Mouse (Mus musculus): ENCODE measurements around the gene Hes7. TPM values are rescaled to one million over a fixed set of nuclear protein-coding genes. Genes with fewer than 3 reads are reported as not detected.

The Hes7 gene
- total and polyA plus RNA-seq, 3 experiments, result 0.08 to 1.4 TPM; not detected in 1

DNA sequence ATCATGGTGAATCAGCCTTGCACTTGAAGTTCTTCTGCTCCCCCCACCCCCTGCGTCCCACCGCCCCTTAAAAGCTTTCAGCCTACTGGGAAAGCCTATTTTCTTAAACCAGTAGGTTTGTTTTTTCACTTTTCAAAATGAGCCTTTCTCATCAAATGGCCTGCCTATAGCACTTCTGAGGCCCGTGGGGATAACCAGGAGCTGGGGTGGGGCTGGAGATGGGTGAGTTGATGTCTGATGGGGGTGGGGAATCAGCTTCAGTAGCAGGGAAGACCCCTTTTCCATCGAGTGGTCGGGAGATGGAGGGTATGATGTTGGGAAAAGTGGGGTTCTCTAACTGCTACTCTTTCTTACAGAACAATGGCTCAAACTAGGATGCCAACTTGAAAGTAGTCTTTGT is 3.4 kb upstream of the Hes7 start:
- Histone ChIP-seq H3K9ac (ENCODE audit: control insufficient read depth, low read depth, low read length, poor library complexity, severe bottlenecking) (no peak overlapping the region), H3K4me3 (ENCODE audit: control insufficient read depth in 1 of 2, insufficient read depth in 1 of 2, low read depth in 2 of 2, low read length in 2 of 2) (no peak overlapping the region; a peak in 1 of 4 replicates), H3K27me3 (ENCODE audit: control insufficient read depth in 1 of 2, insufficient read depth in 2 of 2, low read length in 2 of 2) (no peaks in the 10 kb centered on the region), H3K27ac (ENCODE audit: control insufficient read depth, low read depth, low read length) (no peak overlapping the region), H3K4me1 (ENCODE audit: control insufficient read depth in 1 of 2, insufficient read depth in 2 of 2, low read length in 2 of 2) (peaks cover 0 to 14% of the 10 kb centered on the region in 2 experiments; a peak in 2 of 4 replicates), H3K9me3 (replicated peaks; ENCODE audit: insufficient read depth, low read length) (no peaks in the 10 kb centered on the region), H3K79me2 (ENCODE audit: control insufficient read depth, insufficient read depth, low read length, poor library complexity) (no peaks in the 10 kb centered on the region; the same call in 1 of the 2 replicates), H3K36me3 (ENCODE audit: control insufficient read depth in 1 of 2, insufficient read depth in 2 of 2, low read length in 2 of 2) (peaks cover 0 to 9% of the 10 kb centered on the region in 2 experiments; a peak in 2 of 4 replicates)
- DNase-seq (ENCODE audit: low read depth, low spot score), result peak; percentile 12
- TF ChIP-seq SMC3 (IDR thresholded peaks at IDR 0.05; ENCODE audit: low read depth, low read length) (no peak), ETS1 (IDR thresholded peaks at IDR 0.05; ENCODE audit: low read depth, low read length) (no peak), TBP (IDR thresholded peaks at IDR 0.05; ENCODE audit: low read depth, low read length) (no peak), POLR2AphosphoS2 (IDR thresholded peaks at IDR 0.05; ENCODE audit: low read length) (no peak), BHLHE40 (IDR thresholded peaks at IDR 0.05; ENCODE audit: borderline replicate concordance, low read depth, low read length) (no peak), RAD21 (IDR thresholded peaks at IDR 0.05; ENCODE audit: low read depth, low read length) (no peak), SIN3A (IDR thresholded peaks at IDR 0.05; ENCODE audit: low read length) (no peak)

DNA sequence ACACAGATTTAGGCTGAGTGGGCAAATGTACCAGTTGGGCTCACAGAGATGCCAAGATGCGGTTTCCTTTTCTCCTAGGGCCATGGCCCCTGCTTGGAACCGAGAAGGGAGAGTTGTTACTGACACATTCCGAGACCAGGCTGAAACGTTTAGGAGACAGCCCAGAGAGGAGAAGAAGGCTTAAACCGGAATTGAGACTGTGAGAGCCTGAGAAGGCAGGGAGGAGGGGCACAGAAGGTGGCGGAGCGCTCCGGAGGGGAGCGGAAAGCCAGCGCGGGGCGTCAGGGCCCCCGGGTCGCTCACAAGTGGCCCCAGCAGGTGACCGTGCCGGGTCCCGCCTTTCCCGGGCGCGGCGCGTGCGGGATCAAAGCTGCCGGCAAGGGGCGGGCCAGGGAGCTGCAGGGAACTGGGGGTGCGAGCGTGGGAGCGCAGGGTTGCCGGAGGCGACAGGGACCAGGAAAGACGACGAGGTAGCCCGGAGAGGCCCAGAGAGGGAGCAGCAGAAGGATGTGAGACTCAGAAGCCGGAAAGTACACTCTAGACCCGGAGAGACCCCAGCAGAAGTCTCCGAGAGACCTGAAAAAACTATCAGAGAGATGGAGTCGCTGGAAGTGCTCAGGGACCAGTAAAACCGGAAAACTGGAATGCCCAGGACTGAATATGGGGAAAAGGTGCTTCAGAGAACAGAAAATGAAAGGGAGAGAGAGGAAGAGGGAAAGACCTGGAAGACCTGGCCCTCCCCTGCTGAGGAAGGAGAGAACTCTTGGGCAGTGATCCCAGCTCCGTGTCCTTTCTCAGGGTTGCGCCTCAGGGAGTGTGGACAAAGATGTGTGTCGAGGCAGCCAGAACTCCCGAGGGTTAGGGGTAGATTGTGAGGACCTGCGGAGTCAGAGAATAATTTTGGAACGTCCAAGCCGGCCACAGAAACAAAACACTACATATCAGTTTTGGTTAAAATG is 2.2 kb upstream of the Hes7 start:
- H3K9me3 ChIP-seq (replicated peaks; ENCODE audit: insufficient read depth, low read length), result no peaks in the 10 kb centered on the region
- DNase-seq (ENCODE audit: low read depth, low spot score), result peak; percentile 85
- peaks cover 0 to 9% of the 10 kb centered on the region in 2 experiments; a peak in 2 of 4 replicates for H3K36me3 ChIP-seq (ENCODE audit: control insufficient read depth in 1 of 2, insufficient read depth in 2 of 2, low read length in 2 of 2)
- H3K9ac ChIP-seq (ENCODE audit: control insufficient read depth, low read depth, low read length, poor library complexity, severe bottlenecking), result peak overlapping the region; percentile 79
- H3K4me1 ChIP-seq (ENCODE audit: control insufficient read depth in 1 of 2, insufficient read depth in 2 of 2, low read length in 2 of 2), result peaks cover 0 to 14% of the 10 kb centered on the region in 2 experiments; a peak in 2 of 4 replicates
- no peaks in the 10 kb centered on the region; the same call in 1 of the 2 replicates for H3K79me2 ChIP-seq (ENCODE audit: control insufficient read depth, insufficient read depth, low read length, poor library complexity)
- H3K4me3 ChIP-seq (ENCODE audit: control insufficient read depth in 1 of 2, insufficient read depth in 1 of 2, low read depth in 2 of 2, low read length in 2 of 2), result peak overlapping the region; percentile 65 to 96
- H3K27ac ChIP-seq (ENCODE audit: control insufficient read depth, low read depth, low read length), result peak overlapping the region; percentile 53
- no peaks in the 10 kb centered on the region for H3K27me3 ChIP-seq (ENCODE audit: control insufficient read depth in 1 of 2, insufficient read depth in 2 of 2, low read length in 2 of 2)
- TF ChIP-seq ZMIZ1 (IDR thresholded peaks at IDR 0.05; ENCODE audit: low read depth, low read length), result no peak
- peak; percentile 53; the same call in 1 of the 2 replicates for TF ChIP-seq MAX (IDR thresholded peaks at IDR 0.05; ENCODE audit: low read length)
- TF ChIP-seq MAFK (IDR thresholded peaks at IDR 0.05; ENCODE audit: borderline replicate concordance, low read depth, low read length), result no peak
- no peak for TF ChIP-seq ZC3H11A (IDR thresholded peaks at IDR 0.05; ENCODE audit: low read depth, low read length)
- no peak for TF ChIP-seq MYB (IDR thresholded peaks at IDR 0.05; ENCODE audit: low read depth, low read length)
- no peak for TF ChIP-seq ZKSCAN1 (IDR thresholded peaks at IDR 0.05; ENCODE audit: low read depth, low read length)
- TF ChIP-seq MEF2A (IDR thresholded peaks at IDR 0.05; ENCODE audit: extremely low read depth, insufficient replicate concordance, low read depth, low read length, poor library complexity, severe bottlenecking), result no peak
- TF ChIP-seq EP300 (IDR thresholded peaks at IDR 0.05; ENCODE audit: low read depth in 1 of 2, low read length in 2 of 2), result no peak
- TF ChIP-seq HCFC1 (IDR thresholded peaks at IDR 0.05; ENCODE audit: low read depth, low read length), result peak; percentile 20; the same call in 1 of the 2 replicates
- TF ChIP-seq ETS1 (IDR thresholded peaks at IDR 0.05; ENCODE audit: low read depth, low read length), result no peak
- no peak for TF ChIP-seq JUND (IDR thresholded peaks at IDR 0.05; ENCODE audit: low read depth, low read length)
- TF ChIP-seq SIN3A (IDR thresholded peaks at IDR 0.05; ENCODE audit: low read length), result peak; percentile 57
- no peak for TF ChIP-seq CHD2 (IDR thresholded peaks at IDR 0.05; ENCODE audit: low read length)
- no peak; the same call in 1 of the 2 replicates for TF ChIP-seq NELFE (IDR thresholded peaks at IDR 0.05; ENCODE audit: low read depth, low read length)
- TF ChIP-seq POLR2A (IDR thresholded peaks at IDR 0.05; ENCODE audit: control insufficient read depth in 1 of 2, insufficient read depth in 1 of 2, low read depth in 1 of 2, low read length in 2 of 2, poor library complexity in 1 of 2), result 0 out of 4 replicates have a peak, but pooled peaks of 1 of the 2 experiments have one; percentile 53
- TF ChIP-seq CHD1 (IDR thresholded peaks at IDR 0.05; ENCODE audit: low read depth, low read length), result peak; percentile 80; the same call in 1 of the 2 replicates
- TF ChIP-seq MXI1 (IDR thresholded peaks at IDR 0.05; ENCODE audit: low read depth, low read length), result peak; percentile 35; the same call in 1 of the 2 replicates
- TF ChIP-seq POLR2AphosphoS2 (IDR thresholded peaks at IDR 0.05; ENCODE audit: low read length), result no peak
- no peak for TF ChIP-seq USF1 (IDR thresholded peaks at IDR 0.05; ENCODE audit: low read depth, low read length)
- TF ChIP-seq GABPA (IDR thresholded peaks at IDR 0.05; ENCODE audit: low read depth, low read length), result no peak
- TF ChIP-seq CTCF (IDR thresholded peaks at IDR 0.05 in 2 of 3, conservative IDR thresholded peaks at IDR 0.05 in 1 of 3; ENCODE audit: control insufficient read depth in 1 of 3, insufficient read depth in 1 of 3, low read depth in 2 of 3, low read length in 3 of 3, poor library complexity in 1 of 3, severe bottlenecking in 1 of 3), result no peak
- TF ChIP-seq RAD21 (IDR thresholded peaks at IDR 0.05; ENCODE audit: low read depth, low read length), result no peak
- peak; percentile 90; the same call in 1 of the 2 replicates for TF ChIP-seq UBTF (IDR thresholded peaks at IDR 0.05; ENCODE audit: borderline replicate concordance, insufficient read depth, low read depth, low read length)
- TF ChIP-seq BHLHE40 (IDR thresholded peaks at IDR 0.05; ENCODE audit: borderline replicate concordance, low read depth, low read length), result no peak; the same call in 1 of the 2 replicates
- TF ChIP-seq KAT2A (conservative IDR thresholded peaks at IDR 0.05; ENCODE audit: low read depth, low read length), result no peak
- 0 out of 2 replicates have a peak, but pooled peaks have one; percentile 11 for TF ChIP-seq TCF12 (IDR thresholded peaks at IDR 0.05; ENCODE audit: low read depth, low read length)
